Mouse (Mus musculus) heart, adult 2 months (tissue): ENCODE results near the gene Il9r.

Source experiments
- CTCF ChIP-seq: fragments of 200-600 bp; IDR thresholded peaks from 2 replicates; pipeline ENCODE4 v1.8.1; 2022; ENCODE audit warnings: antibody characterized with exemption, mild to moderate bottlenecking, moderate library complexity
- EP300 ChIP-seq: fragments of 200-500 bp; IDR thresholded peaks from 2 replicates; pipeline ENCODE4 v1.6.1; 2011; ENCODE audit warnings: low read depth, low read length, control low read depth; ENCODE audit not compliant: insufficient read depth
- POLR2A ChIP-seq: fragments of 200-500 bp; IDR thresholded peaks from 2 replicates; pipeline ENCODE4 v1.6.1; 2011; ENCODE audit warnings: mild to moderate bottlenecking, low read depth, low read length, control low read depth; ENCODE audit not compliant: insufficient read depth

GRCm38 (mm10) chr11:32242209-32242608 is 42.1 kb upstream of the Il9r start:
- TF ChIP-seq POLR2A (no peak), CTCF (no peak), EP300 (no peak)
